Mouse (Mus musculus) frontal cortex, postnatal 36 days (tissue): Measurements from ENCODE around the gene Rbm34.
A peak's percentile ranks its signal among the peaks of the same experiment; 100 is the strongest.
"Not testable (repeated sequence)": the region's sequence is repeated elsewhere in the genome, so short reads cannot be mapped to it uniquely, and the experiment has no call there.

Experiments used
- DNase-seq, 2 experiments: peaks; one replicate each; pipeline ENCODE4 v3.0.0; 2022; ENCODE audit warnings: low spot score in 2 of 2

Rbm34 gene

DNA sequence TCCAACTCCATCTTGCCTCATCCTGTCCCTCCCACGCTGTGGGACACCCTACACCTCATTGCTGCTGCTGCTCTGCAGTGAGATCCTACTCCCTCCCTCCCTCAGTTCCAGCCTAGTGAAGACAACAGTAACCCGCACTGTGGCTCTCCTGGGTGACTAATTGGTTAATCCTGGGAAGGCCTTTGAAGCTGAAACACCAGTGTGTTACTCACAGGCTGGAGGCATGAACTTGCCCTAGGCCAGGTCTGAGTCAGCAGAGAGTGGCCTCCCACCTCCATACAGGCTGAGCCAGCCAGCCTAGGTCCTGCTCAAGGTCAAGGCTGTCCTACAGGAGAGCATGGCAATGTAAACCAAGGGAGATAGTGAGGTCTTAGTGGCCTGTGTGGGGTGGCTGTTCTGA is 51.6 kb downstream of the Rbm34 start:
- no peak for DNase-seq

DNA sequence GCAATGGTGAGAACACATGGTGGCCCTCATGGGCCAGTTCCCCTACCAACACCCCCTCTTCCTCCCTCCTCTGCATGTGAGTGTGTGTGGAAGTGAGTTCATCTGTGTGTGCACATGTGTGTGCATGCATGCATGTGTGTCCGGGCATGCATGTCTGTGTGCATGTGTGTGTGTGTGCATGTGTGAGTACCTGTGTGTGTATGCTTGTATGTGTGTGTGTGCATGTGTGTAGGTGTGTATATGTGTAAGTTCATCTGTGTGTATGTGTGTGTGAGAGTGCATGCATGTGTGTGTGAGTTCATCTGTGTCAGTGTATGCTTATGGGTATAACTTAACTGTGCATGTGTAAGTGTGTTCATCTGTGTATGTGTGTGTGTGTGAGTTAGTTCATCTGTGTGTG is 52.5 kb downstream of the Rbm34 start:
- no peak for DNase-seq

DNA sequence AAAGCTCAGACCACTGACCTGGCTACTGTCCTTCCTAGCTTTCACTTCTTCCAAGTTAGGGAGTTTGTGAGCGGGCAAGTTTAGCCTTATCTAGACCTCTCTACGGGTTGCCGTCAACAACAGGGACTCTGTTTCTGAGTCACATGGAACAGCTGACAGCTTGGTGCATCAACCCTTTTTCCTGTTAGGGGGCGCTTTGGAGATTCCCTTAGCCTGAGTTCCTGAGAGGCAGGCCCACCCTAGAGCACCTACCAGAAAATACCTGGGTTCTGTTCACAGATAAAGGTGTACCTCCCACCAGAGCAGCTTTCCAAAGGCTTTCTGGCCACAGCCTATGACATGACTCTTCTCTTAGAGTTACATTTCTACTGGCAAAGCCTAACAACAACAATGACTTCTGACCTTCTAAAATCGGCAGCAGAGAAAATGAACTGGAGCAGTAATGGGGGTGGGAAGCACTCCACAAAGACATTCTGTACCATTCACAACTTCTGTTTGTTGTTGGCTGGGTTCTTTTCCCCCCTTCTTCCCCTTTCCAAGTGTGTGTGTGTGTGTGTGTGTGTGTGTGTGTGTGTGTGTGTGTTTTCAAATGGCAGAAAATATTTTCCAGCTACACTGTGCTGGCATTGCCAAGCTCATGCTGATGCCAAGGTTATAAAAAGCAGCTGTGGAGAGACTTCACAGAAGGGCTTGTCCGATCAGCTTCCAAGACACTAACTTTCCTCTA is 53.5 kb downstream of the Rbm34 start:
- DNase-seq: no peak

DNA sequence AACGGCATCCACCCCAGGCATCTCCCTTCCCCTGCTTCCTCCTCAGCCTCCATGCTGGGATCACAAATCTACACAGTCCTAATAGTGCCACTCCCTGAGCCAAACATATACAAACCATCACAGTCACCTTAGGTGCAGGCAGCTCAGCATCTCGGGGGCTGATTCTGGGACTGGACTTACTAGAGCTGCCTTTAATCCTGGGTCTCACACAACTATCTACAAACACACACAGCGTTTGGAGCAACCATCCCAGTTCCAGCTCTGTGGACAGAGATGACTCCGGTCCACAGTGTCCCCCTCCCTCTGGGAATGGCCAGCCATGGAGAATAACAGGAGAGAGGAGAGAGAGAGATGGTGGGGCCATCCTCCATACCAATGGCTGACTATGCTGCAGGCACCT is 54.3 kb downstream of the Rbm34 start:
- DNase-seq: no peak

DNA sequence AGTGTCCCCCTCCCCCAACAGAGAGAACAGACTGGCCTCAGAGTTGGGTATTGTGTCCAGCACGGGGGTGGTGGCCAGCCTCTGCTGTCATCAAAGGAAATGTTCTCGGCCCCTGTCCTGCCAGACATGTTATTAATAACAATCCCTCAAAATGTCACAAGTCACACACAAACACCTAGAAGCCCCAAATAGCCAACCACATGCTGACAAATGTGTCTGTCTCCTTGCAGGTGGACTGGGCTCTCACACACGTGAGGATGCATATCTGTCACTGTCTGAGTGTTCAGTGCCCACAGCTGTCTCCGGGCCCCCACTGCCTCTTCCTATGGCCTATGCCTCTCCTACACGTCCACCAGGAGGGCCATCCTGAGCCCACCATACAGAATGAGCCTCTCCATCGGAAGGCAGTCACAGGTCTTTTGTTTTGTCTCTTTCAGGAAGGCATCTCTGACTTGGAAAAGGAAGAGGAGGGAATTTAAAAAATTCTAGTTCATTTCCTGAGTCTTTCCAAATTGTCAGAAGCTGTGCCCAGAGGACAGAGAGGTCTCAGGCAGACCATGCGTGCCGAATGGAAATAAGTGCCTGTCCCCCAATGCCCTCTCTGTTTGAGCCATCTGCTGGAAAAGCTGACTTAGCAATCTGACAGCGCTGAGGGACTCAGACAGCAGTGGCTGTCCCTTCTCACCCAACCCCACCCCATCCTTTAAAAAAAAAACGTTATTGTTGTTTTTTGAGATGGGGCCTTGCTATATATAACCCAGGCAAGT is 56.1 kb downstream of the Rbm34 start:
- DNase-seq: no peak

DNA sequence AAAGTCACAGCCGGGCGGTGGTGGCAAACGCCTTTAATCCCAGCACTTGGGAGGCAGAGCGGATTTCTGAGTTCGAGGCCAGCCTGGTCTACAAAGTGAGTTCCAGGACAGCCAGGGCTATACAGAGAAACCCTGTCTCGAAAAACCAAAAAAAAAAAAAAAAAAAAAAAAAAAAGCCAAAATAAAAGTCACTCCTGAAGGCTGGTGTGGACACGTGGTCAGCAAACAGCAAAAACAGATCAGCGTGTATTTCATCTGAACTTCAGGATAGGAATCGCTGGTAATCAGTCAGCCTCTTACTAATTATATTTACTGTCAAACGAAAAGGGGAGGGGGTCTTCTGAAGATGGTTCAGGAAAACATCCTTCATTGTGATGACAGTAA is 56.8 kb downstream of the Rbm34 start:
- not testable (repeated sequence) for DNase-seq

DNA sequence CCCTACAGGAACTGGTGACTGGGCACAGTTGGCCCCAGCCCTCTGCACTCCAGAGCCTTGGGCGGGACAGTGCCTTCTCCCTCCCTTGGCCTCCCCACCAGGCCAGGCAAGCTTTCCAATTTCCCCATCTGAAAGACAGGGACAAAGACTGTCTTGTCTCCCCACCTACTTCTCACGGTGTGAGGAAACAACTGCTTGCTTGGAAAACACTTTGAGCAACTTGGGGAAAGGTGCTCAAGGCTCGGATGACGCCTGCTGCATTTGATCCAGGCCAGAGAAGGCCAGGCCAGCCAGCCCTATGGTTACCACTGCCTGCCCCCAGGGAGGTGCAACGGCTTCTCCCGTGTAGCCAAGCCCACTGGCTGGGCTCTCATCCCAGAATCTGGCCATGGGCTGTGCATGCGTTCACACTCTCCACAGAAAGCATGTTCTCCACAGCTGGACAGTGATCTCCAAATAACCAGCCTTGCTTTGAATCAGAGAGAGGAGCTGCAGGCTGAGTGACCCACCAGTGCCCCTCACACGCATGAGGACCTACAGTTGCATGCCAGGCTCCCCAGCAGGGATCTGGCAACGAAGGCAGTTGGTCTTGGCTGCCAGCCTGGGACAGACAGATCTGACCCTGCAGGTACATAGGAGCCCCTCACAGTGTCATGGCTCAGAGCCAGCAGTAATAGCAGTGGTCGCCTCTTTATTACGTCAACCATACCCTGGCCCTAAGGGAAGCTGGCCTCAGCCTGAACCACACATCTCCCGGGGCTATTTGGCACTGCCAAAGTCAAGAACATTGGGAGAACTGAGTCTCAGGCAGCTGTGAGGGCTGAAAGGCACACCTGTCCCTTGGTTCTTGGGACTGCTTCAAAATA is 57.4 kb downstream of the Rbm34 start:
- no peak for DNase-seq

DNA sequence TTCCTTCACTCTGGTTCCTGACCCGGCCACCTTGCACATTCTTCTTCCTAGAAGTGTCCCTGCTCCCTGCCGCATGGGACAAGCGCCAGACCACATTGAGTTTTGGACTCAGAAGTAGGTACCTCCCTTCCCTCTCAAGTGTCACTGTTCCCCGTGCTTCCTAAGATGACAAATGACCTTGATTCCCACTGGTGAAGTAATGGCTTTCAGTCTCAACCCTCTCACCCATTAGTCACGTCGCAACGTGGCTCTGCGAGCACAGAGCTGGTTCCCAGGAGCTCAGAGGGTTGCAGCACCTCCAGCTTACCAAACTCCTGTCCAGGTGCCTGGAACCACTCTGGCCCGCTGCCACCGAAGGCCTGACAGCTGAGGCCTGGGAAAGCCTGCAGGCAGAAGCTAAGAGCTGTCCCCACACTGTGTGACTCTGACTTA is 61.5 kb downstream of the Rbm34 start:
- no peak for DNase-seq

DNA sequence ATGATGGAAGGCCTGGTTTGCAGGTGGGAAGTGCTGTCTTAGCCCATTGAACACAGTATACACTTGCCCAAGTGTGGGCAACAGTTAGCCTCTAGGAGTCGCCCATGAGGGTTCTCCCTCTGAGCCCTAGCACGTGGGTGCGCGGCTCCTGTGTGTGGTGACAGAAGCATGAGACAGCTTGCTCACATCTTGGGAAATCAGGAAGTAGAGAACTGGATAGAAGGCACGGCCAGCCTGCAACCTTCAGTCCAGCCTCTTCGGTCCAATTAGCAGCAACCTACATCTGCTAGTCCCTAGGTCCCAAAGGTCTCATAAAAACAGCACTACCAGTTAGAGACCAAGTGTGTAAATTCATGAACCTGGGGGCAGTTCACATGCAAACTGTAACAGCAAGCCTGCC is 62.1 kb downstream of the Rbm34 start:
- DNase-seq: no peak

DNA sequence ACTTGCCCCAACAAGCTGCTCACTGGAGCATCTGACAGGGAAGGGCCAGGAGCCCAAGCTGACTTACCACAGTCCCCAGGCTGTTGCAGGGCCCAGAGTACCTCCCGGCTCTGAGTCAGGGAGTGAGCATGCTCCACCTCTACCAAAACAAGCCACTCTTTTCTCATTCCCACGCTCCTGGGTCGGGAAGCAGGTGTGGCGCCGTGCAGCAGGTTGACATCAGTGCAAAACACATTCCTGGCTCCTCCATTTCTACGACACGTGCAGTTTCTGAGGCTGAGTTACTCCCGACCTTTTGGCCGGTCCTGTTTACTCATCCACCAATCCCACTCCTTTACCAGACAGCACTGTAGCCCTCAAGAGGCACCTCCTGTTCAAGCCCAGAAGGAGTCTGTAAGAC is 62.9 kb downstream of the Rbm34 start:
- no peak for DNase-seq

DNA sequence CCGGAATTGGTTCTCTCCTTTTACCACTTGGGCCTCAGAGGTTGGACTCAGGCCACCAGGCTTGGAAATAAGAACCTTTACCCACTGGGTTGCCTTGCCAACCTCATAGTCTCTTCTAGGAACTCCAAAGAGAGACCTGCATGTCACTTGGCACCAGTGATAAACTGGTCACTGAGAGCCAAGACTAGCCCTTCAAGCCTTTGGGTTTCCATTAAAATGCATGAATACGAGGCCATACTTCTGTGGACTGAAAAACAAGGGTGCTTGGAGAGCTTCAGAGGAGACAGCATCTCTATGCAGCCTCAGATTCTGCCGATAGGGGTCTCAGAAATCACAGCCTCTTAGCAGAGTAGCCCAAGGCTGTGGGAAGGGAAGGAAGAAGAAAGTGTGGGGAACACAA is 63.5 kb downstream of the Rbm34 start:
- DNase-seq: peak in 1 of 2 experiments; percentile 57

DNA sequence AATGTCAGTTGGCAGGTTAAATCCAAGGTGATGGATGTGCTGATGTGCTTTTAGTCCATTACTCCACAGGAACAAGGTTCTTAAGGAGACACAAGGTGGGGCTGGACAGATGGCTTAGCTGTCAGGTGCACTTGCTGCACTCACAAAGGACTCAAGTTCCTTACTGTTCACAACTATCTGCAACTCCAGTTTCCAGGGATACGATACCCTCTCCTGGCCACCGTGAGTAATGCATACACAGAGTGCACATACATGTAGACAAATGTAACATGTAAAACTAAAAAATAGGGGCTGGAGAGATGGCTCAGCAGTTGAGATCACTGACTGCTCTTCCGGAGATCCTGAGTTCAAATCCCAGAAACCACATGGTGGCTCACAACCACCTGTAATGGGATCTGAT is 65.5 kb downstream of the Rbm34 start:
- DNase-seq: no peak

DNA sequence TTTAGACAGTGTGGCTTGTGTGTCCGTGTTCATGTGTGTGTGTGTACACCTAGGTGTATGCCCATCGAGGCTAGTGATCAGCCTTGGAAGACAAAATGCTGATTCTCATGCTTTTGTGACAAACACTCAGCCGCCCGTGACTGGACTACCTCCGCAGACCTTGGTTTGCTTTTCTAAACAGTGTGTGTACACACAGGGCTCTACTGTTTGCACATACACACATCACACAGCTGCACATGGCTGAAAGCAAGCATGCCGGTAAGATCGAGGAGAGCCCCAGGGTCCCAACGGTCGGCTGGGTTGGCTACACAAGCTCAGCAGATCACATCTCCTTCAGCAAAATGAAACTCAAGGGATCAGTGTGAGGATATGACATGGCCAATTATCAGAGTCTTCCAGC is 66.9 kb downstream of the Rbm34 start:
- no peak for DNase-seq

DNA sequence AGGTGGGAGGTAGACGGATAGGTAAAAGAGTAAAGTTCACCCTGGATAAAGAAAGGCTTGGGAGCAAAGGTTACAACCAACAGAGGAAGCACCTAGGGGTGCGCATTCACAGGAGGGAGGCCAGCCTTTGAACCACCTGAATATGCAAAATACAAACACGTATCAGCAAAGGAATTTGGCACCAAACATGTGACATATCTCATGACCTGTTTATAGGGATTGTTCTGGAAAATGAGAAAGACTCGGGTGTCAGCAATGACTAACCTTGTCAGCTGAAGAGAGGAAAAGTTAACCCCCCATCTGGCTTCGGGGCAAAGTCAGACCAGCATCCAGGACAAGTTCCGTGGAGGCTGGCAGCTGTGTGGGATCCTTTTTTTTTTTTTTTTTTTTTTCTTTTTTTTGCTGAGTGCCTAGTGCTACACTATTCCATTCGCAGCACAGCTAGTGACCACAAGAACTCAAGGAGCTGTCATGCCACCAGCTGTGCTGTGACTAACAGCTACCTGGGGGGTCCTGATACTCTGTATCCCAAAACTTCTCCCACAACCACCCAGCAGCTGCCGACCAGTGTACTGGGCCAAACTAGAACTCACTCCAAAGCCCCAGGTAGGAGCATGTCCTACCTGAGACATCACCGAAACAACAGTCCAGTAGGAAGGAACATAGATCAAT is 67.5 kb downstream of the Rbm34 start:
- no peak for DNase-seq

DNA sequence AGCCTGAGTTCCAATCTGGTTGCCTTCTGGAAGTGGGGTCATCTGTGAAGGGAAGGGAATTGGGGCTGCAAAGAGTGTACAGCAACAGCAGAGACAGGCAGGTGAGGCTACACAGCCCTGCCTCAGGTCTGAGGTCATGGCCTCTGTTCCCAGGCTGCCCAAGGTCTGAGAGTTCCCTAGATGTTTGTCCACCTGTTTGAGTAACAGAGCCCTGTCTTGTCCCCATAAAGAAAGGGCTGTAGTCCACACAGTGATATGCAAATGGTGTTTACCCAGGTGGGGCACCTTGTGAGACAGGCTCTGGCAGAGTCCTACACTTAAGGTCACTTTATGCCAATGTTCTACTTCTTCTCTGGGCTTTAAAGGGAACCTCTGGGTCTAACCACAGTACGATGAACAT is 69.3 kb downstream of the Rbm34 start:
- DNase-seq: no peak

DNA sequence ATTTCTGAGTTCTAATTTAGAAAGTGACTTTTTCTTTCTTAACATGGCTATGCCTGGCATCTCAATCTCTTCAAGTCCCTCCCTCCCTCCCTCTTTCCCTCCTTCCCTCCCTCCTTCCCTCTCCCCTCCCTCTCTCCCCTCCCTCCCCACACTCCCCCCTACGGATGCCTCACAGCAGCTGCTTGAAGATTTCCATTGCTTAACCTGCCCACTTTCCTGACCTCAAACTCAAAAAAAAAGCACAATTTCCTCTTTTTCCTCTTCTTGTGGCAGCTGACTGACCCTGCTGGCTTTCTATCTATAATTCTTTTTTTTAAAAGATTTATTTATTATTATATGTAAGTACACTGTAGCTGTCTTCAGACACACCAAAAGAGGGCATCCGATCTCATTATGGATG is 69.8 kb downstream of the Rbm34 start:
- DNase-seq: no peak
